Mouse (Mus musculus) midbrain, embryonic 13.5 days (tissue): ENCODE measurements around the gene Trim44. TPM values are rescaled to one million over a fixed set of nuclear protein-coding genes. Genes with fewer than 3 reads are reported as not detected.

Source experiments
- ATAC-seq: fragments of 200-750 bp; cut with Nextera tagmentation; 2 replicates; pipeline ENCODE4 v1.8.0; 2017; ENCODE audit warnings: mild to moderate bottlenecking, moderate TSS enrichment, moderate library complexity
- H3K27ac ChIP-seq: fragments of 300-500 bp; sonication (generic); 2 replicates; pipeline ENCODE4 v1.5.1; 2015; ENCODE audit warnings: inconsistent platforms, mild to moderate bottlenecking, moderate library complexity
- H3K27me3 ChIP-seq: fragments of 300-500 bp; sonication (generic); 2 replicates; pipeline ENCODE4 v1.6.1; 2015; ENCODE audit warnings: mild to moderate bottlenecking, inconsistent platforms
- H3K36me3 ChIP-seq: fragments of 300-500 bp; sonication (generic); 2 replicates; pipeline ENCODE4 v1.6.1; 2015; ENCODE audit warnings: mild to moderate bottlenecking, inconsistent platforms
- H3K4me1 ChIP-seq: fragments of 300-500 bp; sonication (generic); replicated peaks from 2 replicates; pipeline ENCODE4 v1.6.1; 2015; ENCODE audit warnings: inconsistent platforms
- H3K4me2 ChIP-seq: fragments of 300-500 bp; sonication (generic); replicated peaks from 2 replicates; pipeline ENCODE4 v1.6.1; 2015; ENCODE audit warnings: moderate library complexity, mild to moderate bottlenecking, inconsistent platforms
- H3K4me3 ChIP-seq: fragments of 300-500 bp; sonication (generic); replicated peaks from 2 replicates; pipeline ENCODE4 v1.5.1; 2015; ENCODE audit warnings: mild to moderate bottlenecking, inconsistent platforms
- H3K9ac ChIP-seq: fragments of 300-500 bp; sonication (generic); replicated peaks from 2 replicates; pipeline ENCODE4 v1.6.1; 2015; ENCODE audit warnings: mild to moderate bottlenecking, inconsistent platforms
- H3K9me3 ChIP-seq: fragments of 300-500 bp; sonication (generic); 2 replicates; pipeline ENCODE4 v1.6.1; 2016; ENCODE audit warnings: mild to moderate bottlenecking, inconsistent platforms
- WGBS: fragments of 180-500 bp; shearing (Covaris S2); methylation state at CpG from one replicate; pipeline ENCODE4 v1.1.7; 2015; 5-methylcytosine and 5-hydroxymethylcytosine counted together
- polyA plus RNA-seq: library from polyadenylated mRNA; unstranded; fragments of >200 nt; fragmentation: Nextera tagmentation; extraction: Ambion mirVana; gene quantifications from 2 replicates; pipeline ENCODE4 v1.2.1, GENCODE M21; 2015

Gene Trim44
- polyA plus RNA-seq, 1 experiment from 2014 or later = 49.7 TPM

- 77% methylated on average over 1 of the region's 1 CpGs for WGBS
Observed at GRCm38 (mm10) chr2:102354076-102354475, 53.6 kb downstream of the Trim44 start.

GRCm38 (mm10) chr2:102341429-102341828, 66.2 kb downstream of the Trim44 start:
- 84% methylated on average over 2 of the region's 2 CpGs for WGBS
- H3K4me3 ChIP-seq = no peak overlapping the region
- H3K36me3 ChIP-seq = peaks cover 12% of the 10 kb centered on the region; the same call in 1 of the 2 replicates
- H3K4me2 ChIP-seq = no peak overlapping the region
- H3K4me1 ChIP-seq = peaks cover 14% of the 10 kb centered on the region
- H3K9ac ChIP-seq = no peak overlapping the region
- no peaks in the 10 kb centered on the region for H3K9me3 ChIP-seq
- H3K27me3 ChIP-seq = no peaks in the 10 kb centered on the region
- no peak for ATAC-seq
- no peak overlapping the region for H3K27ac ChIP-seq

More at GRCm38 (mm10) chr2:102354076-102354475, 53.6 kb downstream of the Trim44 start:
- Histone ChIP-seq H3K4me2 (no peak overlapping the region), H3K27me3 (no peaks in the 10 kb centered on the region), H3K4me3 (no peak overlapping the region), H3K27ac (no peak overlapping the region), H3K9ac (no peak overlapping the region), H3K4me1 (no peaks in the 10 kb centered on the region), H3K9me3 (no peaks in the 10 kb centered on the region), H3K36me3 (peaks cover 16% of the 10 kb centered on the region)
- ATAC-seq = no peak

- H3K27me3 ChIP-seq = no peaks in the 10 kb centered on the region
- no peak overlapping the region for H3K4me2 ChIP-seq
- no peaks in the 10 kb centered on the region for H3K36me3 ChIP-seq
- H3K9ac ChIP-seq = no peak overlapping the region
- H3K4me3 ChIP-seq = no peak overlapping the region
- 0 out of 2 replicates have a peak, but pooled peaks have one; percentile 53 for ATAC-seq
- WGBS = 64% methylated on average over 1 of the region's 1 CpGs
- H3K4me1 ChIP-seq = peaks cover 15% of the 10 kb centered on the region
- H3K9me3 ChIP-seq = no peaks in the 10 kb centered on the region
- H3K27ac ChIP-seq = peak overlapping the region; percentile 25; the same call in 1 of the 2 replicates
Observed at GRCm38 (mm10) chr2:102336816-102337215, 70.8 kb downstream of the Trim44 start.

- H3K9me3 ChIP-seq = no peaks in the 10 kb centered on the region
- no peak for ATAC-seq
- H3K27me3 ChIP-seq = no peaks in the 10 kb centered on the region
Observed at GRCm38 (mm10) chr2:102331932-102332331, 75.7 kb downstream of the Trim44 start.

GRCm38 (mm10) chr2:102331092-102331491, 76.5 kb downstream of the Trim44 start:
- Histone ChIP-seq H3K4me1 (no peaks in the 10 kb centered on the region), H3K36me3 (no peaks in the 10 kb centered on the region), H3K4me2 (no peak overlapping the region), H3K27ac (no peak overlapping the region), H3K9ac (no peak overlapping the region), H3K27me3 (no peaks in the 10 kb centered on the region), H3K4me3 (no peak overlapping the region), H3K9me3 (no peaks in the 10 kb centered on the region)
- WGBS = 91% methylated on average over 3 of the region's 3 CpGs
- no peak for ATAC-seq

More at GRCm38 (mm10) chr2:102331932-102332331, 75.7 kb downstream of the Trim44 start:
- Histone ChIP-seq H3K9ac (no peak overlapping the region), H3K4me3 (no peak overlapping the region), H3K4me2 (no peak overlapping the region), H3K4me1 (peaks cover 7% of the 10 kb centered on the region), H3K27ac (no peak overlapping the region), H3K36me3 (no peaks in the 10 kb centered on the region)
- 72% methylated on average over 2 of the region's 2 CpGs for WGBS

- Histone ChIP-seq H3K27ac (no peak overlapping the region), H3K4me1 (0 out of 2 replicates have a peak, but pooled peaks cover 4% of the 10 kb centered on the region), H3K4me2 (no peak overlapping the region), H3K36me3 (no peaks in the 10 kb centered on the region), H3K4me3 (no peak overlapping the region), H3K27me3 (no peaks in the 10 kb centered on the region), H3K9ac (no peak overlapping the region), H3K9me3 (no peaks in the 10 kb centered on the region)
- 92% methylated on average over 2 of the region's 2 CpGs for WGBS
- no peak for ATAC-seq
Observed at GRCm38 (mm10) chr2:102325921-102326320, 81.7 kb downstream of the Trim44 start.

GRCm38 (mm10) chr2:102324336-102324735, 83.3 kb downstream of the Trim44 start:
- H3K4me2 ChIP-seq = no peak overlapping the region

GRCm38 (mm10) chr2:102316540-102316939, 91.1 kb downstream of the Trim44 start:
- Histone ChIP-seq H3K4me1 (0 out of 2 replicates have a peak, but pooled peaks cover 10% of the 10 kb centered on the region), H3K9ac (no peak overlapping the region), H3K36me3 (no peaks in the 10 kb centered on the region), H3K27me3 (no peaks in the 10 kb centered on the region), H3K4me3 (no peak overlapping the region), H3K9me3 (no peaks in the 10 kb centered on the region), H3K27ac (no peak overlapping the region), H3K4me2 (no peak overlapping the region)
- WGBS = 79% methylated on average over 3 of the region's 3 CpGs
- no peak for ATAC-seq

More at GRCm38 (mm10) chr2:102324336-102324735, 83.3 kb downstream of the Trim44 start:
- no peak for ATAC-seq
- Histone ChIP-seq H3K4me3 (no peak overlapping the region), H3K4me1 (0 out of 2 replicates have a peak, but pooled peaks cover 9% of the 10 kb centered on the region), H3K36me3 (no peaks in the 10 kb centered on the region), H3K9me3 (no peaks in the 10 kb centered on the region), H3K9ac (no peak overlapping the region), H3K27me3 (no peaks in the 10 kb centered on the region), H3K27ac (no peak overlapping the region)

GRCm38 (mm10) chr2:102315153-102315552, 92.5 kb downstream of the Trim44 start:
- no peak overlapping the region for H3K4me3 ChIP-seq
- no peak for ATAC-seq
- no peaks in the 10 kb centered on the region for H3K27me3 ChIP-seq
- no peaks in the 10 kb centered on the region for H3K36me3 ChIP-seq
- H3K27ac ChIP-seq = no peak overlapping the region
- 0 out of 2 replicates have a peak, but pooled peaks cover 3% of the 10 kb centered on the region for H3K4me1 ChIP-seq
- no peak overlapping the region for H3K4me2 ChIP-seq
- WGBS = 90% methylated on average over 4 of the region's 4 CpGs
- no peaks in the 10 kb centered on the region for H3K9me3 ChIP-seq
- no peak overlapping the region for H3K9ac ChIP-seq

GRCm38 (mm10) chr2:102314610-102315009, 93.0 kb downstream of the Trim44 start:
- H3K27me3 ChIP-seq = no peaks in the 10 kb centered on the region
- no peak overlapping the region for H3K9ac ChIP-seq
- H3K36me3 ChIP-seq = no peaks in the 10 kb centered on the region
- WGBS = 50% methylated on average over 1 of the region's 1 CpGs
- no peak for ATAC-seq
- H3K4me3 ChIP-seq = no peak overlapping the region
- no peak overlapping the region for H3K4me2 ChIP-seq
- H3K4me1 ChIP-seq = 0 out of 2 replicates have a peak, but pooled peaks cover 3% of the 10 kb centered on the region
- H3K27ac ChIP-seq = no peak overlapping the region
- H3K9me3 ChIP-seq = no peaks in the 10 kb centered on the region

GRCm38 (mm10) chr2:102314068-102314467, 93.6 kb downstream of the Trim44 start:
- Histone ChIP-seq H3K4me1 (0 out of 2 replicates have a peak, but pooled peaks cover 3% of the 10 kb centered on the region), H3K9ac (no peak overlapping the region), H3K9me3 (no peaks in the 10 kb centered on the region), H3K4me2 (no peak overlapping the region), H3K4me3 (no peak overlapping the region), H3K36me3 (no peaks in the 10 kb centered on the region), H3K27me3 (no peaks in the 10 kb centered on the region), H3K27ac (no peak overlapping the region)
- 94% methylated on average over 2 of the region's 2 CpGs for WGBS
- ATAC-seq = no peak

- 0 out of 2 replicates have a peak, but pooled peaks cover 3% of the 10 kb centered on the region for H3K4me1 ChIP-seq
- H3K4me2 ChIP-seq = no peak overlapping the region
- H3K9me3 ChIP-seq = no peaks in the 10 kb centered on the region
- 95% methylated on average over 1 of the region's 1 CpGs for WGBS
- H3K9ac ChIP-seq = no peak overlapping the region
- H3K27ac ChIP-seq = no peak overlapping the region
- ATAC-seq = no peak
- H3K36me3 ChIP-seq = no peaks in the 10 kb centered on the region
- H3K27me3 ChIP-seq = no peaks in the 10 kb centered on the region
- no peak overlapping the region for H3K4me3 ChIP-seq
Observed at GRCm38 (mm10) chr2:102312903-102313302, 94.7 kb downstream of the Trim44 start.

- H3K27me3 ChIP-seq = no peaks in the 10 kb centered on the region
- no peak overlapping the region for H3K27ac ChIP-seq
- ATAC-seq = no peak
- no peaks in the 10 kb centered on the region for H3K4me1 ChIP-seq
- H3K4me3 ChIP-seq = no peak overlapping the region
- H3K36me3 ChIP-seq = peaks cover 15% of the 10 kb centered on the region
- no peak overlapping the region for H3K9ac ChIP-seq
- no peak overlapping the region for H3K4me2 ChIP-seq
- WGBS = 83% methylated on average over 2 of the region's 2 CpGs
- no peaks in the 10 kb centered on the region for H3K9me3 ChIP-seq
Observed at GRCm38 (mm10) chr2:102303274-102303673, 104.4 kb downstream of the Trim44 start.
